Mouse (Mus musculus) myocyte (in vitro differentiated cells): ENCODE data around the gene Slc17a9. TPM values are rescaled to one million over a fixed set of nuclear protein-coding genes. Genes with fewer than 3 reads are reported as not detected.
A peak's percentile ranks its signal among the peaks of the same experiment; 100 is the strongest.

ENCODE experiments used
- H3K27me3 ChIP-seq: one replicate; pipeline ENCODE4 v1.6.1; 2011; ENCODE audit not compliant: control insufficient read depth, insufficient read depth, insufficient read length
- H3K36me3 ChIP-seq: one replicate; pipeline ENCODE4 v1.6.1; 2011; ENCODE audit not compliant: control insufficient read depth, insufficient read depth
- H3K4me2 ChIP-seq: one replicate; pipeline ENCODE4 v1.6.1; 2011; ENCODE audit warnings: low read depth, control low read depth
- H3K4me3 ChIP-seq: one replicate; pipeline ENCODE4 v1.5.1; 2011; ENCODE audit warnings: mild to moderate bottlenecking, control low read depth, moderate library complexity
- H3K79me2 ChIP-seq: one replicate; pipeline ENCODE4 v1.6.1; 2011; ENCODE audit not compliant: control insufficient read depth, insufficient read depth
- H3ac ChIP-seq: one replicate; pipeline ENCODE4 v1.6.1; 2011; ENCODE audit not compliant: control insufficient read depth, insufficient read length
- CEBPB ChIP-seq: IDR thresholded peaks from 2 replicates; pipeline ENCODE4 v1.6.1; 2011; ENCODE audit warnings: mild to moderate bottlenecking, moderate library complexity; ENCODE audit not compliant: poor library complexity, insufficient read depth, severe bottlenecking
- E2F4 ChIP-seq: IDR thresholded peaks from one replicate; pipeline ENCODE4 v1.6.1; 2011; ENCODE audit warnings: mild to moderate bottlenecking, control low read depth, moderate library complexity; ENCODE audit not compliant: insufficient read depth
- MAX ChIP-seq: IDR thresholded peaks from one replicate; pipeline ENCODE4 v1.6.1; 2011; ENCODE audit warnings: low read depth, mild to moderate bottlenecking, control low read depth
- MYOD1 ChIP-seq, 3 experiments: IDR thresholded peaks; one replicate each; pipeline ENCODE4 v1.6.1; 2011; ENCODE audit warnings: control low read depth in 2 of 3, low read depth in 2 of 3, mild to moderate bottlenecking in 2 of 3, moderate library complexity in 1 of 3; ENCODE audit not compliant: insufficient read length in 2 of 3, control insufficient read depth in 1 of 3
- POLR2A ChIP-seq: IDR thresholded peaks from one replicate; pipeline ENCODE4 v1.6.1; 2011; ENCODE audit warnings: low read depth, mild to moderate bottlenecking, control low read depth, moderate library complexity; ENCODE audit not compliant: insufficient read length
- POLR2AphosphoS2 ChIP-seq: IDR thresholded peaks from one replicate; pipeline ENCODE4 v1.6.1; 2011; ENCODE audit warnings: low read depth, control low read depth; ENCODE audit not compliant: insufficient read length
- REST ChIP-seq: IDR thresholded peaks from one replicate; pipeline ENCODE4 v1.6.1; 2011; ENCODE audit warnings: mild to moderate bottlenecking, control low read depth, moderate library complexity; ENCODE audit not compliant: insufficient read depth, insufficient read length
- SRF ChIP-seq: IDR thresholded peaks from one replicate; pipeline ENCODE4 v1.6.1; 2011; ENCODE audit warnings: low read depth; ENCODE audit not compliant: control insufficient read depth, insufficient read length
- TCF12 ChIP-seq: IDR thresholded peaks from one replicate; pipeline ENCODE4 v1.6.1; 2011; ENCODE audit warnings: mild to moderate bottlenecking, control low read depth; ENCODE audit not compliant: poor library complexity, insufficient read depth, severe bottlenecking
- TCF3 ChIP-seq: IDR thresholded peaks from one replicate; pipeline ENCODE4 v1.6.1; 2011; ENCODE audit warnings: low read depth, control low read depth; ENCODE audit not compliant: insufficient read length
- USF1 ChIP-seq: IDR thresholded peaks from one replicate; pipeline ENCODE4 v1.6.1; 2011; ENCODE audit warnings: low read depth, mild to moderate bottlenecking, control low read depth, moderate library complexity
- polyA plus RNA-seq: library from polyadenylated mRNA; unstranded; fragments of >200 nt; fragmentation: generic; extraction: Trizol; gene quantifications from one replicate; pipeline ENCODE4 v1.2.1, GENCODE M21; 2012; ENCODE audit warnings: missing spikeins

Slc17a9 gene
- polyA plus RNA-seq, 1 experiment = 0.22 TPM

- Histone ChIP-seq H3ac (no peak overlapping the region), H3K4me2 (no peak overlapping the region), H3K79me2 (peaks cover 63% of the 10 kb centered on the region), H3K4me3 (no peak overlapping the region), H3K27me3 (no peaks in the 10 kb centered on the region), H3K36me3 (peaks cover 31% of the 10 kb centered on the region)
- TF ChIP-seq MAX (no peak), E2F4 (no peak), TCF3 (no peak), POLR2A (peak; percentile 16)
Measured at GRCm38 (mm10) chr2:180689841-180690240, 35.2 kb upstream of the Slc17a9 start.

GRCm38 (mm10) chr2:180692630-180693029 lies 32.4 kb upstream of the Slc17a9 start:
- Histone ChIP-seq H3K79me2 (peaks cover 91% of the 10 kb centered on the region), H3K36me3 (peaks cover 17% of the 10 kb centered on the region), H3K27me3 (no peaks in the 10 kb centered on the region), H3K4me3 (no peak overlapping the region), H3K4me2 (peak overlapping the region; percentile 71), H3ac (no peak overlapping the region)
- TF ChIP-seq MAX = no peak
- no peak for TF ChIP-seq E2F4
- TF ChIP-seq SRF = no peak
- no peak for TF ChIP-seq REST
- TF ChIP-seq POLR2AphosphoS2 = no peak
- no peak for TF ChIP-seq TCF12
- no peak for TF ChIP-seq TCF3

- Histone ChIP-seq H3K4me3 (no peak overlapping the region), H3K79me2 (peaks cover 100% of the 10 kb centered on the region), H3K4me2 (peak overlapping the region; percentile 66), H3K27me3 (no peaks in the 10 kb centered on the region), H3K36me3 (peaks cover 5% of the 10 kb centered on the region), H3ac (no peak overlapping the region)
- TF ChIP-seq USF1 (peak; percentile 47), TCF3 (no peak), MYOD1 (IDR thresholded peaks at IDR 0.05; ENCODE audit: control insufficient read depth in 1 of 3, insufficient read length in 2 of 3, low read depth in 2 of 3) (peak; percentile 70 to 86 (median 80))
Measured at GRCm38 (mm10) chr2:180695176-180695575, 29.9 kb upstream of the Slc17a9 start.

GRCm38 (mm10) chr2:180700457-180700856 lies 24.6 kb upstream of the Slc17a9 start:
- no peaks in the 10 kb centered on the region for H3K27me3 ChIP-seq
- H3ac ChIP-seq = peak overlapping the region; percentile 68
- H3K36me3 ChIP-seq = no peaks in the 10 kb centered on the region
- peaks cover 94% of the 10 kb centered on the region for H3K79me2 ChIP-seq
- H3K4me3 ChIP-seq = peak overlapping the region; percentile 88
- peak overlapping the region; percentile 97 for H3K4me2 ChIP-seq
- TF ChIP-seq POLR2AphosphoS2 (no peak), POLR2A (no peak), REST (no peak), TCF12 (no peak), USF1 (no peak), E2F4 (no peak)

GRCm38 (mm10) chr2:180701053-180701766 lies 23.9 kb upstream of the Slc17a9 start:
- Histone ChIP-seq H3K27me3 (no peaks in the 10 kb centered on the region), H3K4me2 (peak overlapping the region; percentile 97), H3K4me3 (peak overlapping the region; percentile 88), H3K79me2 (peaks cover 94% of the 10 kb centered on the region), H3K36me3 (no peaks in the 10 kb centered on the region), H3ac (peak overlapping the region; percentile 68)
- peak; percentile 26 for TF ChIP-seq POLR2AphosphoS2
- TF ChIP-seq MAX = no peak
- no peak for TF ChIP-seq MYOD1 (IDR thresholded peaks at IDR 0.05; ENCODE audit: control insufficient read depth in 1 of 3, insufficient read length in 2 of 3, low read depth in 2 of 3)
- TF ChIP-seq E2F4 = no peak

- peaks cover 94% of the 10 kb centered on the region for H3K79me2 ChIP-seq
- peak overlapping the region; percentile 88 for H3K4me3 ChIP-seq
- H3ac ChIP-seq = peak overlapping the region; percentile 68
- no peaks in the 10 kb centered on the region for H3K36me3 ChIP-seq
- TF ChIP-seq MAX (no peak), POLR2A (peak; percentile 75), CEBPB (0 out of 2 replicates have a peak, but pooled peaks have one; percentile 10), TCF12 (no peak), MYOD1 (IDR thresholded peaks at IDR 0.05; ENCODE audit: control insufficient read depth in 1 of 3, insufficient read length in 2 of 3, low read depth in 2 of 3) (no peak), POLR2AphosphoS2 (peak; percentile 77), E2F4 (no peak), USF1 (no peak), REST (no peak), SRF (peak; percentile 39), TCF3 (no peak)
- peak overlapping the region; percentile 93 for H3K4me2 ChIP-seq
- no peaks in the 10 kb centered on the region for H3K27me3 ChIP-seq
Measured at GRCm38 (mm10) chr2:180701767-180702621, 23.1 kb upstream of the Slc17a9 start.
